Mouse (Mus musculus) cerebellum, adult 9-11 months (tissue): ENCODE results near the gene Cdkn1a.
"Not testable (repeated sequence)": the region's sequence is repeated elsewhere in the genome, so short reads cannot be mapped to it uniquely, and the experiment has no call there.

ENCODE experiments used
- DNase-seq: peaks from one replicate; pipeline ENCODE4 v3.0.0; 2022

Cdkn1a gene

GRCm38 (mm10) chr17:29060946-29061345, 29.8 kb upstream of the Cdkn1a start:
- DNase-seq: no peak

GRCm38 (mm10) chr17:29062119-29063035, 28.4 kb upstream of the Cdkn1a start:
- DNase-seq: no peak

DNA sequence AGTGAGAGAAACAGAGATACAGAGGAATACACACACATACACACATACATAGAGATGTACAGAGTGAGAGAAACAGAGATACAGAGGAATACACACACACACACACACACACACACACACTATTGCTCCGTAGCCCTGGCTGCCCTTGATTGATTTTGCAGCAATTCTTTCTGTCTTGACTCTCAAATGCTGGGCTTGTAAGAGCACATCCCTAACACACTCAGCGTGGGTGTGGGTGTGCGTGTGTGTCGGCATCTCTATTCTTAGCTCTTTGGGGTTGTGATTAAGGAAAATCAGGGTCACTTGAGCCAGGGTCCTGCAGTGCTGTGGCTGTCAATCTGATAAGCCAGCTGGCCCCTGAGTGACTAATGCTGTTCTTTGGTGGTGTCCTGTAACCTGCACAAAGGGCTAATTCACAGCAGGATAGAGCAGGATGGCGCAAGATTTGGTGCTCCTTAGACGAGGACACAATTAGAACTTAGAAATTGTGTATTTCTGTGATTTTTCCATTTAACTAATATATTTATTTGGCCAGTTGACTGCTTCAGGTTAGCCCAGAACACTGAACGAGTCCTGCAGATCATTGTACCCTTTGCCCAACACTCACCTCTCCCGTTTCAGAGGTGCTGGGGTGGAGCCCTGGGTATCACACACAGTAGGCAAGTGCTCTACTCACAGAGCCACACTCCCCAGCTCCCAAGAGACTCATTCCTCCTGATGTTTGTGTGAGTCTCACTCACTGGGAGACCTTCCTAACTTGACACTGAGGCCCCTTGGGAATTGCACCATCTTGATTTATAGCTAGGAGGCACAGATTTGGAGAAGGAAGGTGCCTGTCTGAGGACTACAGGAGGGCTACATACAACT, 27.4 kb upstream of the Cdkn1a start:
- no peak for DNase-seq

DNA sequence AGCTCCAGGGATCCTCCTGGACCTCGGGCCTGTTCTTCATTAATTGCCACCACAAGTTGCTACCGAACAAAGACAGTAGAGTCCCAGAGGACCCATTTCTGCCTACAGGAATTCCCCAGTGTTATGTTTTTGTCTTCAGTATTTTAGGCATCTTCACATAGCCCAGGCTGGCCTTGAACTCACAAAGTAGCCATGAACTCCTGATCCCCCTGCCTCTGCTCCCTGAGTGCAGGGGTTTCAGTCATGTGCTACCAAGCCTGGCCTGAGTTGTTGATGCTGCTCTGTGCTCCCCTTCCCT, 26.8 kb upstream of the Cdkn1a start:
- DNase-seq: no peak

- DNase-seq: no peak
These were observed 25.4 kb upstream of the Cdkn1a start for GRCm38 (mm10) chr17:29065245-29065940.

DNA sequence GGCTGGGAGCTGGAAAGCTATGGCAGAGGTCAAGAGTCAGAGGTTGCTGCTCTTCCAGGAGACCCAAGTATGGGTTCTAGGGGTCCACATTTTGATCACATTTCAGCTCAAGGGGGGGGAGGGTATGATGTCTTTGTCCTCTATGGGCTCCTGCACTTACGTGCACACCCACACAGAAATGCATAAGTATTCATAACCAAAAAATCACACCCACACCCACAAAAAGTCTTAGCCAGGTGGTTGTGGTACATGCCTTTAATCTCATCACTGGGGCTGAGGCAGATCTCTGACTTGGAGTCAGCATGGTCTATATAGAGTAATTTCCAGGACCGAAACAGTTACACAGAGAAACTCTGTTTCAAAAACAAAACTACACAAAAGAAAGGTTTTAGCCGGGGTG, 24.8 kb upstream of the Cdkn1a start:
- no peak for DNase-seq

- DNase-seq: not testable (repeated sequence)
These were observed 23.4 kb upstream of the Cdkn1a start for GRCm38 (mm10) chr17:29067416-29067815.

- DNase-seq: no peak
These were observed 22.9 kb upstream of the Cdkn1a start for GRCm38 (mm10) chr17:29067847-29068246.

- no peak for DNase-seq
These were observed 21.7 kb upstream of the Cdkn1a start for GRCm38 (mm10) chr17:29069063-29069462.

DNA sequence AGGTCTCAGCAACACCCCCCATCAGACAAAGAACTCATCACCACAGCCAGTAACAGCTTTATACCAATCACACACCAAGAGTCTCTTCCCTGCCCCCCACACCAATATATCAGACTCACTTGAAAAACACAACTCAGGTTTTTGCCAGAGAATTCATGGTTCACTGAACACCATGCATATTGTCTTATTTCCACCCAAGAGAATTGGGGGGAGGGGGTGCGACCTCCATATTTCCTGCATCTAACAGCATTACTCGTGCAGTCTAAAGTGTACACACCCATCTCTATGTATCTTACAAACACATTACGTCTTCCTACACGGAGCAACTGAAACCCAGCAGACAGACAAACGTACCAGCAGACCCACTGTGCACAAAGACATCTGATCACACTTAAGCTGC, 19.0 kb upstream of the Cdkn1a start:
- DNase-seq: no peak

- DNase-seq: no peak
These were observed 18.0 kb upstream of the Cdkn1a start for GRCm38 (mm10) chr17:29072701-29073307.

DNA sequence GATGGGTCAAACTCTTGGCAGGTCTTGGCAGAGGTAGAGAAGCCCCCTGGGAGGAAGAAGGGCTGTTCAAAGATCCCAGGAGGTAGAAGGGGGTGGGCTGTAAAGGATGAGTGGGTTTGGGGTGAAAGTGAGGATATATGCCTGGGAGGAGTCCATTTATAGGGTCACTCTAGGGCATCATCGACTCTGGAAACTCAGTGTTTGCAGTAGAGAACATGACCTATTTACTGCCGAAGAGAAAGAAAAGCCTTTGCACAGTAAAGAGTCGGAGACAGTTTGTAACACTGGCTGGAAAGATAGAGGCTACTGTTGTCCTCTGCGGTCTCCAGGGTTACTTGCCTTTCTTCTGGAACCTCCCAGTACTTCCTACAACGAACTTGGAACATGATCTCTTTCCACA, 17.5 kb upstream of the Cdkn1a start:
- DNase-seq: no peak

DNA sequence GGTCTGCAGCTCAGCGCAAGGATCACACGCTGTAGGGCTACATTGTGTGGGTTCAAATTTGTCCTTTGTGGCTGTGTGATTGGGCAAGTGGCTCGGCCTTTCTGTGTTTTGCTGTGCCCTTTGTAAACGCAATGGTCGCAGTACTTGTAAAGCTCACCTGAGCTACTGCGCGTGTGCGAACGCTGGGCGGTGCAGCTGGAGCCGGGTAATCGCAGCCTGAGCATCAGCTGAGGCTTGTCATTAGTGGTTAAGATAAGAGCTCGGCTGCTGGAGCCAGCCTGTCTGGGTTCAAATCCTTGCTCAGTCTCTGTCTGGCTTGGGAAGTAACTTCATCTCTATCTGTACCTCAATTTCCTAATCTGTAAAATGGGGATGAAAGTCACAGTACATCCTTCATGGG, 16.7 kb upstream of the Cdkn1a start:
- no peak for DNase-seq

- no peak for DNase-seq
These were observed 14.5 kb upstream of the Cdkn1a start for GRCm38 (mm10) chr17:29076235-29076634.

- no peak for DNase-seq
These were observed 12.8 kb upstream of the Cdkn1a start for GRCm38 (mm10) chr17:29077786-29078509.

DNA sequence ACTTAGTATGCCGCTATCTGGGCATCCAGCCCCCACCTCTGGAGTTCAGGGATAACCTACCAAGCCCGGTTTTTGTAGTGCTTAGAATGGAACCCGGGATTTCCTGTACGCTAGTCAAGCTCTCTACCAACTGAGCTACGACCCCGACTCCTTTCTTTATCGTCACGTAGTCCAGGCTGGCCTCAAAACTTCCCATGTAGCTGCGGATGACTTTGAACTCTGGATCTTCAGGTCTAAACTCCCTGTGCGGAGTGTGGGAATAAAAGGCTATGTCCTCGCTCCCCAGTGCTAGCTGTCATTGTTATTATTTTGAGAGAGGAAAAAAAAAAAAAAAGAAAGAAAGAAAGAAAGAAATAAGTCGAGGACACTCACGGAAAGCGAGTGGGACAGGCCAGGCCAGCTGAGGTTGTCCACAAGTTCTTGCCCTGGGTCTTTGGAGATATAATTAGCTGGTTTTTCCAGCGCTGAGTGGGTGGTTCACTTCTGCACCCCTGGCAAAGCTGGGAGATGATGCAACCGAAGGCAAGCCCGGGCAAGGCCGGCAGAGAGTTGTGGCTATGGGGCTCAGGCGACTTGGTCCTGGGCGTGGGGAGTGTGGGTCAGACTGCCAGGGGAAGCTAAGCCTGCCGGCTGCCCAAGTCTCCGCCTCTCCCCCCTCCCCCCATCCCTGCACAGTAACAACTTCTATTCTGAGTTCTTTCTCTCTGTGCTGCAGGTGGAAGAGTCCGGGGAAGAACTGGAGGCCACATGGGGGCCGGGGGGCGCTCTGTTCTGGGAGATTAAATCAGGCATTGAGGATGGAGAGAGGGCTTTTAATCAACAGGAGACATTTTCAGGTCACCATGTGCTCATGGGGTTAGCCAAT, 12.0 kb upstream of the Cdkn1a start:
- DNase-seq: no peak

DNA sequence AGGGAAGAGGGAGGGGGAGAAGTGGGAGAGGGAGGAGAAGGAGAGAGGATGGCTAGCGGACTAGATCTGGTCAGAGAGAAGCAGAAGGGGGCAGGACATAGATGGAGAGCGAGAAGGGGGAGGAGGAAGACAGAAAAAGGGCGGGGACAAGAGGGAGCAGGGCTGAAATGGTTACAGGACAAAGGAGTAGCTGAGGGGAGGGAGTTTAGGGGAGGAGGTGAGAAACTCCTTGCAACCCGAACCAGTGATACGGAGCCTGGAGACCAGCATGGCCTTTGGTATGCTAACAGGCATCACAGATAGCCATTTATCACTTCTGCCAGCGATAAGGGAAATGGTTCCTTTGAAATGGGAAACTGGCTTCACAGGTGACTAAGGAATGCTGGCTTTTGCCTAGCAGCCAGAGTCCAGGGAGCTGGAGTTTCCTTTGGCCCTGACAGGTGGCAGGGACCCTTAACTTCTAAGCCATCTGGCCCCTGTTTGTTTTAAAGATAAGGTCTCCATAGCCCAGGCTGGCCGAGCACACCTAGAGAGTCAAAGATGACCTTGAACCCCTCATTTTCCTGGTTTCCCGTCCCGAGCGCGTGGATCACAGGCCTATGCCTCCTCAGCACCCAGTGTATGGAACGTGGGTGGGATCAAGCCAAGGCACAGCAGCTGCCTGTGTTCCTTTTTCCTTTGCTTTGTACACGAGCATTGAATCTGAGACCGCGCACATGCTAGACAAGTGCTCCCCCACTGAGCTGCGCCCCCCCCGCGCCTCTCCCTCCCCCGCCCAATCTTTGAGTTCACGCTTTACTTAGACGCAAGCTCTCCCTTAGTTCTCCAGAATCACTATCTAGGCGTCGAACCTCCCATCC, 9.8 kb upstream of the Cdkn1a start:
- DNase-seq: no peak

GRCm38 (mm10) chr17:29081618-29082381, 9.0 kb upstream of the Cdkn1a start:
- no peak for DNase-seq

GRCm38 (mm10) chr17:29083586-29083985, 7.2 kb upstream of the Cdkn1a start:
- DNase-seq: no peak
